Mouse (Mus musculus) ES-Bruce4 (cell line): Measurements from ENCODE around the gene Oxsr1.

Experiments
- CTCF ChIP-seq: IDR thresholded peaks from one replicate; pipeline ENCODE4 v1.8.1; 2011; ENCODE audit warnings: low read depth, low read length
- EP300 ChIP-seq: IDR thresholded peaks from 2 replicates; pipeline ENCODE4 v1.6.1; 2011; ENCODE audit warnings: low read depth, low read length; ENCODE audit not compliant: insufficient read depth
- POLR2A ChIP-seq: IDR thresholded peaks from one replicate; pipeline ENCODE4 v1.8.1; 2011; ENCODE audit warnings: low read length; ENCODE audit not compliant: insufficient read depth

GRCm38 (mm10) chr9:119298563-119298962 lies 23.7 kb downstream of the Oxsr1 start:
- TF ChIP-seq CTCF (no peak), POLR2A (no peak), EP300 (no peak)
